Mouse (Mus musculus) neural tube, embryonic 14.5 days (tissue): ENCODE measurements around the gene Tap2. TPM values are rescaled to one million over a fixed set of nuclear protein-coding genes. Genes with fewer than 3 reads are reported as not detected.
"Not testable (repeated sequence)": the region's sequence is repeated elsewhere in the genome, so short reads cannot be mapped to it uniquely, and the experiment has no call there.

Source experiments
- ATAC-seq: fragments of 200-750 bp; cut with Nextera tagmentation; 2 replicates; pipeline ENCODE4 v1.8.0; 2017; ENCODE audit warnings: low read depth, mild to moderate bottlenecking, moderate TSS enrichment, moderate library complexity
- H3K27ac ChIP-seq: fragments of 300-500 bp; sonication (generic); 2 replicates; pipeline ENCODE4 v1.5.1; 2014; ENCODE audit warnings: low read depth, mild to moderate bottlenecking, control low read depth, low read length, moderate library complexity, mixed read lengths
- H3K27me3 ChIP-seq: fragments of 300-500 bp; sonication (generic); 2 replicates; pipeline ENCODE4 v1.6.1; 2014; ENCODE audit warnings: low read length; ENCODE audit not compliant: control insufficient read depth, insufficient read depth
- H3K36me3 ChIP-seq: fragments of 300-500 bp; sonication (generic); 2 replicates; pipeline ENCODE4 v1.6.1; 2014; ENCODE audit warnings: low read length, mixed read lengths; ENCODE audit not compliant: control insufficient read depth, insufficient read depth
- H3K4me1 ChIP-seq: fragments of 300-500 bp; sonication (generic); 2 replicates; pipeline ENCODE4 v1.6.1; 2014; ENCODE audit warnings: low read length; ENCODE audit not compliant: control insufficient read depth, insufficient read depth
- H3K4me2 ChIP-seq: fragments of 300-500 bp; sonication (generic); 2 replicates; pipeline ENCODE4 v1.6.1; 2014; ENCODE audit warnings: mild to moderate bottlenecking, low read depth, low read length, control low read depth
- H3K4me3 ChIP-seq: fragments of 300-500 bp; sonication (generic); 2 replicates; pipeline ENCODE4 v1.5.1; 2014; ENCODE audit warnings: low read depth, low read length, control low read depth, mixed read lengths
- H3K9ac ChIP-seq: fragments of 300-500 bp; sonication (generic); replicated peaks from 2 replicates; pipeline ENCODE4 v1.6.1; 2014; ENCODE audit warnings: low read depth, mild to moderate bottlenecking, control low read depth, low read length, mixed read lengths
- H3K9me3 ChIP-seq: fragments of 300-500 bp; sonication (generic); 2 replicates; pipeline ENCODE4 v1.6.1; 2016; ENCODE audit warnings: low read length; ENCODE audit not compliant: control insufficient read depth
- WGBS: fragments of 180-500 bp; shearing (Covaris S2); extraction: QIAGEN DNeasy Blood & Tissue Kit; methylation state at CpG from one replicate; pipeline ENCODE4 v1.1.7; 2014; 5-methylcytosine and 5-hydroxymethylcytosine counted together
- polyA plus RNA-seq: library from polyadenylated mRNA; unstranded; fragments of >200 nt; fragmentation: Nextera tagmentation; extraction: Ambion mirVana; gene quantifications from 2 replicates; pipeline ENCODE4 v1.2.1, GENCODE M21; 2014

Gene Tap2
- polyA plus RNA-seq, 1 experiment from 2014 or later: 0.90 TPM

GRCm38 (mm10) chr17:34230971-34231370 lies 27.6 kb downstream of the Tap2 start:
- WGBS: 97% methylated on average over 5 of the region's 9 CpGs
- not testable (repeated sequence) for H3K4me3 ChIP-seq, H3K4me2 ChIP-seq, H3K27ac ChIP-seq, H3K27me3 ChIP-seq, H3K9me3 ChIP-seq, H3K4me1 ChIP-seq, ATAC-seq, H3K36me3 ChIP-seq, H3K9ac ChIP-seq

DNA sequence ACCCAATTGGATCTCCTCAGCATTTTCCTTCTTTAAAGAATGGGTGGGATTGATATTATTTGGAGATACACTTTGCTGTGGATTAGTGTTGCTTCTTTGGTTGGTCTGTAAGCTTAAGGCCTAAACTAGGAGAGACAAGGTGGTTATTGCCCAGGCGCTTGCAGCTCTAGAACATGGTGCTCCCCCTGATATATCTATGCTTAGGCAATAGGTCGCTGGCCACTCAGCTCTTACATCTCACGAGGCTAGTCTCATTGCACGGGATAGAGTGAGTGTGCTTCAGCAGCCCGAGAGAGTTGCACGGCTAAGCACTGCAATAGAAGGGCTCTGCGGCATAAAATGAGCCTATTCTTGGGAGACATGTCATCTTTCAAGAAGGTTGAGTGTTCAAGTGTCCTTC lies 28.7 kb downstream of the Tap2 start:
- H3K9me3 ChIP-seq, H3K4me3 ChIP-seq, H3K4me1 ChIP-seq, H3K27ac ChIP-seq, H3K4me2 ChIP-seq, H3K36me3 ChIP-seq, H3K27me3 ChIP-seq, ATAC-seq, H3K9ac ChIP-seq: not testable (repeated sequence)
- WGBS: 96% methylated on average over 3 of the region's 7 CpGs

DNA sequence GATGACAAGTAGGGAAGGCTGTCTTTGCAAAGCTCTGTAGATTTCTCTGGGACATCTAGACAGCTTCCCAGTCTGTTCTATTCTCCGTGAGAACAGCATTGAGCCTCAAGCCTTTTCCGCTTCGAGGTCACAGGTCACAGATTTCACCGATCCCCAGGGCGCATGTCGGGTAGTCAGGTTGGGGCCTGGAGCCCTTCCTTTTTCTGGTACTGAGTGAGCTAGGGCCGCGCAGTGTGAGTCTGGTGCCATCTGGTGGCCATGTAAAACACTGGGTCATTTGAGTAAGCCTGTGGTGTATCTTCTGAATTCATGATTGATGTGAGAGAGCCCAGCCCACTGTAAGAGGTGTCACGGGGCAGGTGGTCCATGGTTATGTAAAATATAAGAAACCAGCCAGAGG lies 31.6 kb downstream of the Tap2 start:
- Histone ChIP-seq H3K4me2 (no peak overlapping the region), H3K36me3 (no peaks in the 10 kb centered on the region), H3K27me3 (no peaks in the 10 kb centered on the region), H3K4me3 (no peak overlapping the region), H3K4me1 (no peaks in the 10 kb centered on the region), H3K27ac (no peak overlapping the region), H3K9me3 (no peaks in the 10 kb centered on the region), H3K9ac (no peak overlapping the region)
- ATAC-seq: peak; percentile 49; the same call in 1 of the 2 replicates
- WGBS: 46% methylated on average over 9 of the region's 9 CpGs

DNA sequence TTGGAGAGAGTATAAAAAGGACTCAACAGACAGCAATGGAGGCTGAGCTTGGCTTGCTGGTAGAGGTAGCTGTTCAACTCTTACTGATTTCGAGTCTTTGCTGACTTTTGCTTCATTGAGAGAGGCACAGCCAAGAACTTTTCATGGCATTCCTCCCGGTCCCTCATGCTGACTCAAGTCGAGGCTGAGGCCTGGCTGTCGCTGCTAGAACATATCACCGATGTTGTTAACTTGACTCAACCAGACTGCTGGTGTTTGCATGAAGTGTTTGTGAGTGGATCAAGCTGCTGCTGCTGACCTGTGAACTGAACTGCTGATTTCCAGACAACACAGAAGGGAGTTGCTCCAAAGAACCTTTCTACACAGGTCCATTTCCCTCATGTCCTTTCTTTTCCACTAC lies 33.4 kb downstream of the Tap2 start:
- H3K27ac ChIP-seq: no peak overlapping the region
- H3K36me3 ChIP-seq: no peaks in the 10 kb centered on the region
- WGBS: 86% methylated on average over 5 of the region's 5 CpGs
- H3K4me1 ChIP-seq: no peaks in the 10 kb centered on the region
- ATAC-seq: no peak
- no peak overlapping the region for H3K4me2 ChIP-seq
- no peaks in the 10 kb centered on the region for H3K27me3 ChIP-seq
- H3K9me3 ChIP-seq: no peaks in the 10 kb centered on the region
- H3K4me3 ChIP-seq: no peak overlapping the region
- H3K9ac ChIP-seq: no peak overlapping the region

- no peak for ATAC-seq
Observed at GRCm38 (mm10) chr17:34237741-34238140, 34.4 kb downstream of the Tap2 start.

GRCm38 (mm10) chr17:34238706-34239105 lies 35.4 kb downstream of the Tap2 start, which contains the start of gene H2-Ob:
Gene H2-Ob (plus strand): TSS chr17:34238903.
- Histone ChIP-seq H3K4me1 (no peaks in the 10 kb centered on the region), H3K9ac (no peak within 1 kb of the TSS), H3K9me3 (no peaks in the 10 kb centered on the region), H3K4me2 (no peak within 1 kb of the TSS), H3K36me3 (no peaks in the 10 kb centered on the region), H3K27me3 (no peaks in the 10 kb centered on the region), H3K27ac (no peak within 1 kb of the TSS), H3K4me3 (no peak within 1 kb of the TSS)
- WGBS: 64% methylated on average over 3 of the region's 3 CpGs
- no peak for ATAC-seq

More at GRCm38 (mm10) chr17:34237741-34238140, 34.4 kb downstream of the Tap2 start:
- Histone ChIP-seq H3K27ac (no peak overlapping the region), H3K36me3 (no peaks in the 10 kb centered on the region), H3K9ac (no peak overlapping the region), H3K4me2 (no peak overlapping the region), H3K27me3 (no peaks in the 10 kb centered on the region), H3K4me1 (no peaks in the 10 kb centered on the region), H3K9me3 (no peaks in the 10 kb centered on the region), H3K4me3 (no peak overlapping the region)
- WGBS: 80% methylated on average over 3 of the region's 3 CpGs

DNA sequence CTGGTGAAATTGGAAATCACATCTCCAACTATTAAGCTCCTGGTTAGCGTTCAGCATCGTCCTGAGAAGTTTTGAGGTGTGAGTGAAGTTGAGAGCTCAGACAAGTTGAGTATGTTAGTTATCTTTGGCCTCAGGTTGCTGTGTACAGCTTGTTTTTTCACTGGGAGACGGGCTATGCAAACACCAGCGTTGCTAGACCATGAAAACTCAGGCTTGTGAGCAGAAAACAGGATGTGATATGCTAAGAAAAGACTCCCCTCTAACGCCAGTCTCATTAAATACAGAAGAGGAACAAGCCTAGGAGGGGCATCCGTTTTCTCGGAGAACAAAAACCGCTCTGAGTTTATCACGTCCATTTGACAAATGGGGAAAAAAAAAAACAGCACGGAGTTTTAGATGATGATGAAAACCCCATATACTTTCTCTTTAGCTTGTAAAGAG lies 36.3 kb downstream of the Tap2 start:
- Histone ChIP-seq H3K4me1 (no peaks in the 10 kb centered on the region), H3K9ac (no peak overlapping the region), H3K36me3 (no peaks in the 10 kb centered on the region), H3K27ac (no peak overlapping the region), H3K27me3 (no peaks in the 10 kb centered on the region), H3K4me2 (no peak overlapping the region), H3K9me3 (no peaks in the 10 kb centered on the region), H3K4me3 (no peak overlapping the region)
- 73% methylated on average over 10 of the region's 10 CpGs for WGBS
- no peak for ATAC-seq

DNA sequence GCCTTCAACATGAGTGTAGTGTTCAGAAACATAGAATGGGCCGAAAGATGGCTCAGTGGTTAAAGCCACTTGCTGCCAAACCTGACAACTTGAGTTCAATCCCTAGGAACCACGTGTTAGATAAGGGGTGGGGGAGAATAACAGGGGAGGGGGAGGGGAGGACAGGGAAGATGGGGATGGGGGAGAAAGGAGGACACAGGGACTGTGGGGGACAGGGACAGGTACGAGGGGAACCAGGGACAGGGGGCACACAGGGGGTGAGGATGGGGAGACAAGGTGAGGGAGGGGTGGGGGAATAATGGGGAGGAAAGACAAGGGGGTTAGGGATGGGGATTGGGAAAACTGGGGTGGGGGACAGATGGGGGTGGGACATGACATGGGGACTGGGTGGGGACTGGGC lies 37.0 kb downstream of the Tap2 start:
- Histone ChIP-seq H3K4me1 (no peaks in the 10 kb centered on the region), H3K4me2 (no peak overlapping the region)

GRCm38 (mm10) chr17:34240916-34241315 lies 37.6 kb downstream of the Tap2 start:
- H3K36me3 ChIP-seq: no peaks in the 10 kb centered on the region
- WGBS: 85% methylated on average over 6 of the region's 6 CpGs
- no peak overlapping the region for H3K4me3 ChIP-seq
- no peak overlapping the region for H3K27ac ChIP-seq
- no peak overlapping the region for H3K9ac ChIP-seq
- no peaks in the 10 kb centered on the region for H3K9me3 ChIP-seq
- ATAC-seq: no peak
- no peak overlapping the region for H3K4me2 ChIP-seq
- no peaks in the 10 kb centered on the region for H3K4me1 ChIP-seq
- H3K27me3 ChIP-seq: no peaks in the 10 kb centered on the region

More for the DNA sequence above, 37.0 kb downstream of the Tap2 start:
- Histone ChIP-seq H3K27me3 (no peaks in the 10 kb centered on the region), H3K9ac (no peak overlapping the region), H3K9me3 (no peaks in the 10 kb centered on the region), H3K36me3 (no peaks in the 10 kb centered on the region), H3K4me3 (no peak overlapping the region), H3K27ac (no peak overlapping the region)
- 65% methylated on average over 3 of the region's 3 CpGs for WGBS
- no peak for ATAC-seq

GRCm38 (mm10) chr17:34244656-34245055 lies 41.3 kb downstream of the Tap2 start:
- no peak for ATAC-seq
- H3K4me1 ChIP-seq: no peaks in the 10 kb centered on the region
- 74% methylated on average over 4 of the region's 4 CpGs for WGBS
- H3K36me3 ChIP-seq: no peaks in the 10 kb centered on the region
- H3K4me2 ChIP-seq: no peak overlapping the region
- no peaks in the 10 kb centered on the region for H3K9me3 ChIP-seq
- no peaks in the 10 kb centered on the region for H3K27me3 ChIP-seq
- no peak overlapping the region for H3K4me3 ChIP-seq
- H3K27ac ChIP-seq: no peak overlapping the region
- H3K9ac ChIP-seq: no peak overlapping the region
